Mouse (Mus musculus): Measurements from ENCODE around the gene Pramef20. TPM values are rescaled to one million over a fixed set of nuclear protein-coding genes. Genes with fewer than 3 reads are reported as not detected.
"Not testable (repeated sequence)": the region's sequence is repeated elsewhere in the genome, so short reads cannot be mapped to it uniquely, and the experiment has no call there.

Pramef20 gene
- total and polyA plus RNA-seq, 3 experiments, result not detected

DNA sequence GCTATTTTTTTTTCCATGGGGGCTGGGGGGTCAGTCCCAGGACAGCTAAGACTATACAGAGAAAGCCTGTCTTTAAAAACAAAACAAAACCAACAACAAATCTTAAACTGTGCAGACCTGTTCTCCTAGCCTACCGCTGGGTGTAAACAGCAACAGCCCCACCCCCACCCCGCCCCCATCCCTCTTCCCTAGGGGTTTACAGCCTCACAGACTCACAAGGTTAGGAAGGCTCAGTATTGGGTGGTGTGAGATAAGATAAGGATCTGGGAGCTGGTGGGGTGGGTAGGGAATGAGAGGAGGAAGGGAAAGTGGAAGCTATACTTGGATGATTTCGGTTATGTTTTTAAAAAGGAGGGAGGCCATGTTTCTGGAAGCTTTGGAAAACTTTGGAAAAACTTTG, 18.6 kb upstream of the Pramef20 start:
- TF ChIP-seq E2F4 (IDR thresholded peaks at IDR 0.05; ENCODE audit: borderline replicate concordance, low read depth, low read length) (no peak), RCOR1 (IDR thresholded peaks at IDR 0.05; ENCODE audit: low read depth, low read length) (no peak), POLR2AphosphoS5 (IDR thresholded peaks at IDR 0.05; ENCODE audit: borderline replicate concordance, low read depth, low read length) (no peak), TAL1 (IDR thresholded peaks at IDR 0.05; ENCODE audit: low read length) (no peak), MAFK (IDR thresholded peaks at IDR 0.05; ENCODE audit: borderline replicate concordance, low read depth, low read length) (no peak), CHD1 (IDR thresholded peaks at IDR 0.05; ENCODE audit: low read depth, low read length) (no peak), UBTF (IDR thresholded peaks at IDR 0.05; ENCODE audit: borderline replicate concordance, insufficient read depth, low read depth, low read length) (no peak), CHD2 (IDR thresholded peaks at IDR 0.05; ENCODE audit: low read length) (no peak), MYB (IDR thresholded peaks at IDR 0.05; ENCODE audit: low read depth, low read length) (no peak), BHLHE40 (IDR thresholded peaks at IDR 0.05; ENCODE audit: borderline replicate concordance, low read depth, low read length) (no peak), ELF1 (IDR thresholded peaks at IDR 0.05; ENCODE audit: low read depth, low read length) (no peak), ETS1 (IDR thresholded peaks at IDR 0.05; ENCODE audit: low read depth, low read length) (no peak), HCFC1 (IDR thresholded peaks at IDR 0.05; ENCODE audit: low read depth, low read length) (no peak), JUND (IDR thresholded peaks at IDR 0.05; ENCODE audit: low read depth, low read length) (no peak)
- H3K4me1 ChIP-seq (ENCODE audit: control insufficient read depth in 1 of 2, insufficient read depth in 2 of 2, low read length in 2 of 2), result no peaks in the 10 kb centered on the region
- DNase-seq (ENCODE audit: low read depth, low spot score), result no peak
- H3K27ac ChIP-seq (ENCODE audit: control insufficient read depth, low read depth, low read length), result no peak overlapping the region
- no peak overlapping the region for H3K4me3 ChIP-seq (ENCODE audit: control insufficient read depth in 1 of 2, insufficient read depth in 1 of 2, low read depth in 2 of 2, low read length in 2 of 2)
- no peaks in the 10 kb centered on the region for H3K79me2 ChIP-seq (ENCODE audit: control insufficient read depth, insufficient read depth, low read length, poor library complexity)
- H3K27me3 ChIP-seq (ENCODE audit: control insufficient read depth in 1 of 2, insufficient read depth in 2 of 2, low read length in 2 of 2), result no peaks in the 10 kb centered on the region
- H3K9me3 ChIP-seq (replicated peaks; ENCODE audit: insufficient read depth, low read length), result no peaks in the 10 kb centered on the region
- H3K36me3 ChIP-seq (ENCODE audit: control insufficient read depth in 1 of 2, insufficient read depth in 2 of 2, low read length in 2 of 2), result no peaks in the 10 kb centered on the region
- H3K9ac ChIP-seq (ENCODE audit: control insufficient read depth, low read depth, low read length, poor library complexity, severe bottlenecking), result no peak overlapping the region

DNA sequence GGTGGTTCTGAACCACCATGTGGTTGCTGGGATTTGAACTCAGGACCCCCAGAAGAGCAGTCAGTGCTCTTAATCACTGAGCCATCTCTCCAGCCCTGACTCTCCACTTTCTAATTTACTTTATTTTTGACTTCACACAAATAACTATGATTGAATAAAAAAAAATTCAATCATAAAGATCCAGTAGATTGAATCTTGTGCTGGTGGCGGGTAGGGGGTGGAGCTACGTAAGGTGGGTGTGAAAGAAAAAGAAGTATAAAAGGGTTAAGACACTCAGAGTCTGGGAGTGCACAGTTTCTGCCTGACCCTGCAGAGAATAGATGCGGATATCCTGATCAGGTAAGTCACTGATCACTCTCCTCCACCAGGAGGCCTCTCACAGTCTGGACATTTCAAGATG, 20.1 kb downstream of the Pramef20 start, which contains the start of gene Gm13119:
TSS of gene Gm13119 (plus strand) at position 301 of the 400 bp plus-strand sequence.
- not testable (repeated sequence) for H3K4me1 ChIP-seq (ENCODE audit: control insufficient read depth in 1 of 2, insufficient read depth in 2 of 2, low read length in 2 of 2); H3K27ac ChIP-seq (ENCODE audit: control insufficient read depth, low read depth, low read length); H3K4me3 ChIP-seq (ENCODE audit: control insufficient read depth in 1 of 2, insufficient read depth in 1 of 2, low read depth in 2 of 2, low read length in 2 of 2); H3K9me3 ChIP-seq (replicated peaks; ENCODE audit: insufficient read depth, low read length); H3K9ac ChIP-seq (ENCODE audit: control insufficient read depth, low read depth, low read length, poor library complexity, severe bottlenecking); H3K27me3 ChIP-seq (ENCODE audit: control insufficient read depth in 1 of 2, insufficient read depth in 2 of 2, low read length in 2 of 2); DNase-seq (ENCODE audit: low read depth, low spot score); H3K36me3 ChIP-seq (ENCODE audit: control insufficient read depth in 1 of 2, insufficient read depth in 2 of 2, low read length in 2 of 2); H3K79me2 ChIP-seq (ENCODE audit: control insufficient read depth, insufficient read depth, low read length, poor library complexity)

DNA sequence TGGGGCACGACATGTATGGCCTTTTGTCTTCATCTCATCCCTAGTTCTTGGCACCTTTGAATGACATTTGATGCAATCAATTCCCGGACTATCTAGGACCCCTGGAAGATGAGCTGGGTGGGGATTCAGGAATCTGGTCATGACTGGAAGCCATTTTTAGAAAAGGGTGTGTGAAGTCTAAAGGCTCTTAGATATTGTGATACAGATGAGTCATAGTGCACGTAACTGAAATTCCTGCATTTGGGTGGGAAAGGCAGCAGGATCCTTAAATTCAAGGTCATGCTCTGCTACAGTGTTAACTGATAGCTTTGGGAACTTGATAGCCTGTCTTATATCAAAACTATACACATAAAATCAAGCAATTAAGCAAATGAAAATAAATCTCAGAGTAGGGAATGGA, 41.9 kb downstream of the Pramef20 start:
- not testable (repeated sequence) for DNase-seq (ENCODE audit: low read depth, low spot score); H3K27me3 ChIP-seq (ENCODE audit: control insufficient read depth in 1 of 2, insufficient read depth in 2 of 2, low read length in 2 of 2); H3K36me3 ChIP-seq (ENCODE audit: control insufficient read depth in 1 of 2, insufficient read depth in 2 of 2, low read length in 2 of 2); H3K79me2 ChIP-seq (ENCODE audit: control insufficient read depth, insufficient read depth, low read length, poor library complexity); H3K9me3 ChIP-seq (replicated peaks; ENCODE audit: insufficient read depth, low read length); H3K4me3 ChIP-seq (ENCODE audit: control insufficient read depth in 1 of 2, insufficient read depth in 1 of 2, low read depth in 2 of 2, low read length in 2 of 2); H3K4me1 ChIP-seq (ENCODE audit: control insufficient read depth in 1 of 2, insufficient read depth in 2 of 2, low read length in 2 of 2); H3K9ac ChIP-seq (ENCODE audit: control insufficient read depth, low read depth, low read length, poor library complexity, severe bottlenecking); H3K27ac ChIP-seq (ENCODE audit: control insufficient read depth, low read depth, low read length)

DNA sequence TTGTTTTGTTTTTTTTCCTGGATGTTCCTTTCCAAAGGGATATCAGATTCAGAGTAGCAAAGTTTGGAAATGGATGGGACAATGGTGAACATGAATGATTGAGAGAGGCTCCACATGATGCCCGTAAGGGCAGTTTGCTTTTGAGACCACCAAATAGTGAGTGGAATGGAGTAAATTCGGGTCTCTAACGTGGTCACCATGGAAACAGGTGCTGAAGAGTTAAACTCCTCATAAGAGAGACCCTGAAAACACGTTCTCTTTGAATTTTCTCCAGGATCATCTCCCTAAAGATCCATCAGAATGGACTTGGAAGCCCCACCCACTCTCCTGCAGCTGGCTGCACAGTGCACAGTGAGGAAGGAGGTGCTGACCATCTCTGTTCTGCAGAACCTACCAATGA, 47.8 kb downstream of the Pramef20 start, which contains the start of gene Gm13128:
TSS of gene Gm13128 (plus strand) at position 301 of the 400 bp plus-strand sequence.
- H3K36me3 ChIP-seq (ENCODE audit: control insufficient read depth in 1 of 2, insufficient read depth in 2 of 2, low read length in 2 of 2); H3K27ac ChIP-seq (ENCODE audit: control insufficient read depth, low read depth, low read length); H3K27me3 ChIP-seq (ENCODE audit: control insufficient read depth in 1 of 2, insufficient read depth in 2 of 2, low read length in 2 of 2); H3K9me3 ChIP-seq (replicated peaks; ENCODE audit: insufficient read depth, low read length); H3K4me1 ChIP-seq (ENCODE audit: control insufficient read depth in 1 of 2, insufficient read depth in 2 of 2, low read length in 2 of 2); DNase-seq (ENCODE audit: low read depth, low spot score); H3K79me2 ChIP-seq (ENCODE audit: control insufficient read depth, insufficient read depth, low read length, poor library complexity); H3K9ac ChIP-seq (ENCODE audit: control insufficient read depth, low read depth, low read length, poor library complexity, severe bottlenecking); H3K4me3 ChIP-seq (ENCODE audit: control insufficient read depth in 1 of 2, insufficient read depth in 1 of 2, low read depth in 2 of 2, low read length in 2 of 2): not testable (repeated sequence)

Data from MEL (cell line).